Mouse (Mus musculus): Measurements from ENCODE around the gene Zfp64. TPM values are rescaled to one million over a fixed set of nuclear protein-coding genes. Genes with fewer than 3 reads are reported as not detected.
A peak's percentile ranks its signal among the peaks of the same experiment; 100 is the strongest.

Zfp64 gene
- 30.9 and 34.8 TPM in 2 replicates for polyA plus RNA-seq (2015; fragmentation: Nextera tagmentation; extraction: Ambion mirVana)

DNA sequence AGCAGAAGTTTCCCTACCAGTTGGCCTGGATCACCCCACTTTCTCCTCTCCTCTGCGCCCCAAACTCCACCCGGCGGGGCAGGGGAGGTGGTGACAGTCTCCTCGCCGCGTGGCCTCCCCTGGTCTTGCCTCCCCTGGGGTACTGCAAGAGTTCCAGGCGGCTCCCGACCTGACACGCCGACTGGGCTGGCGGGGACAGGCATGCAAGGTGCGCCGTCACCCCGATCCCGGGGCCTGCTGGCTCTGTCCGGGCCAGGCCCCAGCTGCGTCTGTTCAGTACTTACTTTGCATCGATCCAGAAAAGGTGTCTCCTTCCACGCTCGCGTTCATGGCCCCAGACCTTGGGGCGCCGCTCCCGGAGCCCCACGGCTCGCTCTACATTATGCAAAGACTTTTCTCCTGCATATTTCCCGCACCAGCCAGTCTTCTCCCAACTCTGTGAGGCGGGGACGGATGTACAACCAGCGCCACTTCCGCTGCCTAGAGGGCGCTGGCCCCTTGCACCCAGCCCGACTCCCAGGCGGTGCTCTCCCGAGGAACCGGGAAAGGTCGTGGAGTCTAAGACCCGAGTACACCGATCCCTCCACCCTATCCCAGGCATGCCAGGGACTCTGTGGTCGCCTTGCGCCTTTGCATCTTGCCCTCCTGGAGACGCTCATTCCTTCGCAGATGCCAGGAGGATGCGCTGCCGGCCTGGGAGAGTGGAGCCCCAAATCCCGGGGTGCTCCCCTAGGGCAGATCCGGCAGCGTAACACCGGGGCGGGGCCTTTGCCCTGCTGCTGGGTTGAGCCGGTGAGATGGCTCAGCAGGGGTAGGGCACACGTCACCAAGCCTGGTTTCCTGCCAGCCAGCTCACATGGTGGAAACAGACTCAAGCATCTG is at the start of gene Zfp64:
TSS of gene Zfp64 (minus strand) at position 753 of the 882 bp plus-strand sequence.
- peaks cover 12% of the 10 kb centered on the region for H3K36me3 ChIP-seq
- WGBS = under 1% methylated on average over 52 of the region's 52 CpGs

DNA sequence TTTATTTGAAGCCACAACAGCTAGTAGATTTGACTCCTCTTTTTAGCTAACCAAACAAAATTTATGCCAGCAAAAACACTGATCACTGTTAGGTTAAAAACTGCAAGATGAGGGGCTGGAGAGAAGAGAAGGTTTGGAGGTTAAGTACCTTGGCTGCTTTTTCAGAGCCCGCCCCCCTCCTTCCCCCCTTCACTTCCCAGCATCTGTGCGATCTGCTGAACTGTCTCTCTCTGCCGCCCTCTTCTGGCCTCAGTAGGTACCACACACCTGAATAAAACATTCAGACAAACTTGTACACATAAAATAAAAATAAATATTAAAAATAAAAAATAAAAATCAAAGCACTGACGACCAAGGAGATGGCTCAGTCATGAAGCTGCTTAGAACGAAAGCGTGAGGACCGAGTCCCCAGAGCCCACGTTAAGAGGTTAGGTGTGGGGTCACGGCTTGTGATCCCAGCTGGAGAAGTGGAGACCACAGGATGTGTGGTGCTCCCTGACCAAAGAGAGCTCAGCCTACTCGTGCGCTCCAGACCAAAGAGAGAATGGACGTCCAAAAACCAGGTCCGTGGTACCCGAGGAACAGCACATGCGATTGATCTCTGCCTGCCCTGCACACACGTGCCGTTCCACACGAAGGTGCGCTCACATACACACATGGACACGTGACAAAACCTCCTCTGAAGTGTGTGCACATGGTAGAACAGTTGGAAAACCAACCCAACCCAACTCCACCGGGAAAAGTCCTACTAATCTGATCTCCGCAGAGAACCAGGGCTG is 37.4 kb upstream of the Zfp64 start:
- Histone ChIP-seq H3K9me3 (no peaks in the 10 kb centered on the region), H3K36me3 (no peaks in the 10 kb centered on the region), H3K4me2 (no peak overlapping the region), H3K27ac (replicated peaks) (no peak overlapping the region), H3K4me1 (replicated peaks) (peaks cover 12% of the 10 kb centered on the region), H3K4me3 (no peak overlapping the region), H3K9ac (no peak overlapping the region), H3K27me3 (no peaks in the 10 kb centered on the region)
- ATAC-seq (ENCODE audit: low FRiP score, low read depth) = no peak
- 75% methylated on average over 22 of the region's 22 CpGs for WGBS

More for the DNA sequence above, at the start of gene Zfp64:
- Histone ChIP-seq H3K9me3 (no peaks in the 10 kb centered on the region), H3K9ac (peak within 1 kb of the TSS; percentile 84), H3K4me2 (peak within 1 kb of the TSS; percentile 86), H3K27ac (replicated peaks) (peak within 1 kb of the TSS; percentile 83), H3K27me3 (no peaks in the 10 kb centered on the region), H3K4me3 (peak within 1 kb of the TSS; percentile 82), H3K4me1 (replicated peaks) (peaks cover 20% of the 10 kb centered on the region)
- ATAC-seq (ENCODE audit: low FRiP score, low read depth) = peak; percentile 87

- H3K9me3 ChIP-seq = no peaks in the 10 kb centered on the region
- H3K36me3 ChIP-seq = no peaks in the 10 kb centered on the region
- H3K4me3 ChIP-seq = no peak overlapping the region
- H3K9ac ChIP-seq = no peak overlapping the region
- peak overlapping the region; percentile 21 for H3K4me2 ChIP-seq
- WGBS = 34% methylated on average over 4 of the region's 4 CpGs
- H3K4me1 ChIP-seq (replicated peaks) = peaks cover 12% of the 10 kb centered on the region
- H3K27ac ChIP-seq (replicated peaks) = peak overlapping the region; percentile 57
- H3K27me3 ChIP-seq = no peaks in the 10 kb centered on the region
- peak; percentile 61; the same call in 1 of the 2 replicates for ATAC-seq (ENCODE audit: low FRiP score, low read depth)
These were observed 35.6 kb upstream of the Zfp64 start for GRCm38 (mm10) chr2:168990957-168991356.

DNA sequence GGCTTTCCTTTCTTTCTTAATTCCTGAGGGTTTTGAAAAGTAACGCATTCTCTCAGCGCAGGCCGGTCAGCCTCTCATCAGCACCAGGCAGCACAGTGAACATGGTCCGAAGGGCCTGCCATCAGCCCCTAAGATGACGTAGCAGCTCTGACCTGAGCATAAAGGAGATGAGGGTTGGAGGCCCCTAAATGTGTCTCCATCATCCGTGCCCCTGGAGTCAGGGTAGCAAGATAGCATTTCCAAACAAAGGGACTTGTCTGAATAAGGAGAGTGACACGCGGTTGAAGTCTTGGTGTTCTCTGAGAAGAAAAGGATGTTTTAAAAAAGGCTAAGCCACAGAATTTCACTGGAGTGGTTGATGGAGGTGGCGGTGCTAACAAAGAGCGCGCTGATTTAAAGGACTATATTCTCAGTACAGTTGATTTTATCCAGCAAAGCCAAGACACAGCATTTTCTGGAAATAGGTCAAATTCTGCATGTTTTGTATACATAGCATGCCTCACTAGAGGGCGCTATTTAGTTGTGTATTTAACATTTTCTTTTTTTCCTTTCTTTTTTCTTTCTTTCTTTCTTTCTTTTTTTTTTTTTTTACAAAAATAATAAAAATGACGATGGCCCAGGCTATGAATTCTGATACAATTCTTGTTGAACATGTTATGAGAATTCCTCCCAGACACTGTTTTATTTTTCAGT is 34.8 kb upstream of the Zfp64 start:
- 44% methylated on average over 13 of the region's 13 CpGs for WGBS
- peaks cover 12% of the 10 kb centered on the region for H3K4me1 ChIP-seq (replicated peaks)
- H3K27ac ChIP-seq (replicated peaks) = peak overlapping the region; percentile 57
- no peaks in the 10 kb centered on the region for H3K36me3 ChIP-seq
- 0 out of 2 replicates have a peak overlapping the region, but pooled peaks have one; percentile 10 for H3K9ac ChIP-seq
- no peaks in the 10 kb centered on the region for H3K9me3 ChIP-seq
- no peaks in the 10 kb centered on the region for H3K27me3 ChIP-seq
- peak overlapping the region; percentile 21 for H3K4me2 ChIP-seq
- H3K4me3 ChIP-seq = no peak overlapping the region
- ATAC-seq (ENCODE audit: low FRiP score, low read depth) = no peak

DNA sequence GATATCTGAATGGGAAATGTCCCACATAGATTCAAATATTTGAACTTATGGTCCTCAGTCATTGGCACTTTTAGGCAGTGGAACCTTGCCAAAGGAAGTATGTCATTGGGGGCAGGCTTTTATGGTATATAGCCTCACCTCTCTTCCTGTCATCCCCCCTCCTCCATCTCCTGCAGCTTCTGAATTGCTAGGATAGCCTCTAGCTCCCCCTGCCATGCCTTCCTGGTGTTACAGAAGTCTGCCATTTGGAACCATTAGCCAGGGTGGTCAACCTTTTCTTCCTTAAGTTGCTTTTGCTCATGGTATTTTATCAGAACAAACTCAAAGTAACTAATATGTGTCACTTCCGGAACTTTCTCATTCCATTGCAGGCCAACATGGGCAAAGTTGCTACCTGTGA is 32.7 kb upstream of the Zfp64 start:
- Histone ChIP-seq H3K27ac (replicated peaks) (no peak overlapping the region), H3K4me2 (no peak overlapping the region), H3K9me3 (no peaks in the 10 kb centered on the region), H3K4me1 (replicated peaks) (peaks cover 12% of the 10 kb centered on the region), H3K36me3 (no peaks in the 10 kb centered on the region), H3K4me3 (no peak overlapping the region), H3K27me3 (no peaks in the 10 kb centered on the region), H3K9ac (no peak overlapping the region)
- ATAC-seq (ENCODE audit: low FRiP score, low read depth) = no peak
- WGBS = 90% methylated on average over 1 of the region's 1 CpGs

DNA sequence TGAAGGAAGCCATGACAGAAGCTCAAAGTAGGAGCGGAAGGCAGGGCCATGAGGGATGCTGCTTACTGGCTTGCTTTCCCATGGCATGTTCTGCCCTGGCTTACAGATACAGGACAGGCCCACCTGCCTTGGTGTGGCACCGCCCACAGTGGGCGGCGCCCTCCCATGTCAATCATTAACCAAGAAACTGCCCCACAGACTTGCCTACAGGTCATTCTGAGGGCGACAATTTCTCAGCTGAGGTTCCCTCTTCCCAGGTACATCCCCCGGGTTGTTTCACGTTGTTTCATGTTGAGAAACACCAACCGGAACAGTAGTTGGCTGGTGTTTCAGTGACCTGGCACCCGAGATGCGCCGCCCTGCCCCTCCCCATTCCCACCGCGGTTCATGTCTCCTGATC is 32.0 kb upstream of the Zfp64 start:
- Histone ChIP-seq H3K4me1 (replicated peaks) (peaks cover 12% of the 10 kb centered on the region), H3K4me3 (no peak overlapping the region), H3K9me3 (no peaks in the 10 kb centered on the region), H3K36me3 (no peaks in the 10 kb centered on the region), H3K27me3 (no peaks in the 10 kb centered on the region), H3K4me2 (no peak overlapping the region), H3K9ac (no peak overlapping the region), H3K27ac (replicated peaks) (no peak overlapping the region)
- 83% methylated on average over 13 of the region's 13 CpGs for WGBS
- ATAC-seq (ENCODE audit: low FRiP score, low read depth) = no peak

GRCm38 (mm10) chr2:168981951-168982350 is 26.6 kb upstream of the Zfp64 start:
- Histone ChIP-seq H3K4me3 (no peak overlapping the region), H3K36me3 (no peaks in the 10 kb centered on the region), H3K9ac (no peak overlapping the region), H3K4me1 (replicated peaks) (no peaks in the 10 kb centered on the region), H3K9me3 (no peaks in the 10 kb centered on the region), H3K4me2 (no peak overlapping the region), H3K27ac (replicated peaks) (no peak overlapping the region), H3K27me3 (no peaks in the 10 kb centered on the region)
- no peak for ATAC-seq (ENCODE audit: low FRiP score, low read depth)
- WGBS = 94% methylated on average over 7 of the region's 7 CpGs

- H3K4me2 ChIP-seq = peak overlapping the region; percentile 37
- ATAC-seq (ENCODE audit: low FRiP score, low read depth) = no peak
- 66% methylated on average over 12 of the region's 12 CpGs for WGBS
These were observed 26.1 kb upstream of the Zfp64 start for GRCm38 (mm10) chr2:168981448-168981847.

DNA sequence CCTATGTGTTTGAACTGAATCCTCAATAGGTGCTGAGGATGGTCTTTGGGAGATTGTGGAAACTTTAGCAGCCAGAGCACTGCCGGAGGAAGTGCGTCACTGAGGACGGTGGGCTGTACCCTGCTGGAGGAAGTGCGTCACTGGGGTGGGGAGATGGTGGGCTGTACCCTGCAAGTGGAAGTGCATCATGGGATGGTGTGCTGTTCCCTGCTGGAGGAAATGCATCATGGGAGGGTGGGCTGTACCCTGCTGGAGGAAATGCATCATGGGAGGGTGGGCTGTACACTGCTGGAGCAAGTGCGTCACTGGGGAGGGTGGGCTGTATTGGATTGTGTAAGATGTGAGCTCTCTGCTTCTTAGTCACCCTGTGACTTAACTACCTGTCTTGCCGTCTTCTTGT is 25.5 kb upstream of the Zfp64 start:
- 0 out of 2 replicates have a peak overlapping the region, but pooled peaks have one; percentile 2 for H3K4me3 ChIP-seq
- 52% methylated on average over 6 of the region's 6 CpGs for WGBS
- peak; percentile 96 for ATAC-seq (ENCODE audit: low FRiP score, low read depth)

More at GRCm38 (mm10) chr2:168981448-168981847, 26.1 kb upstream of the Zfp64 start:
- Histone ChIP-seq H3K27ac (replicated peaks) (no peak overlapping the region), H3K27me3 (no peaks in the 10 kb centered on the region), H3K9me3 (no peaks in the 10 kb centered on the region), H3K36me3 (no peaks in the 10 kb centered on the region), H3K4me1 (replicated peaks) (no peaks in the 10 kb centered on the region), H3K9ac (no peak overlapping the region), H3K4me3 (0 out of 2 replicates have a peak overlapping the region, but pooled peaks have one; percentile 2)

GRCm38 (mm10) chr2:168979742-168980141 is 24.4 kb upstream of the Zfp64 start:
- no peak overlapping the region for H3K4me3 ChIP-seq
- H3K27ac ChIP-seq (replicated peaks) = no peak overlapping the region
- no peaks in the 10 kb centered on the region for H3K9me3 ChIP-seq
- ATAC-seq (ENCODE audit: low FRiP score, low read depth) = no peak
- no peak overlapping the region for H3K9ac ChIP-seq
- H3K4me2 ChIP-seq = peak overlapping the region; percentile 35; the same call in 1 of the 2 replicates
- no peaks in the 10 kb centered on the region for H3K36me3 ChIP-seq
- no peaks in the 10 kb centered on the region for H3K4me1 ChIP-seq (replicated peaks)
- H3K27me3 ChIP-seq = no peaks in the 10 kb centered on the region
- WGBS = 42% methylated on average over 11 of the region's 11 CpGs

More for the DNA sequence above, 25.5 kb upstream of the Zfp64 start:
- Histone ChIP-seq H3K27me3 (no peaks in the 10 kb centered on the region), H3K27ac (replicated peaks) (0 out of 2 replicates have a peak overlapping the region, but pooled peaks have one; percentile 30), H3K4me2 (peak overlapping the region; percentile 37), H3K9ac (no peak overlapping the region), H3K36me3 (no peaks in the 10 kb centered on the region), H3K9me3 (no peaks in the 10 kb centered on the region), H3K4me1 (replicated peaks) (no peaks in the 10 kb centered on the region)

DNA sequence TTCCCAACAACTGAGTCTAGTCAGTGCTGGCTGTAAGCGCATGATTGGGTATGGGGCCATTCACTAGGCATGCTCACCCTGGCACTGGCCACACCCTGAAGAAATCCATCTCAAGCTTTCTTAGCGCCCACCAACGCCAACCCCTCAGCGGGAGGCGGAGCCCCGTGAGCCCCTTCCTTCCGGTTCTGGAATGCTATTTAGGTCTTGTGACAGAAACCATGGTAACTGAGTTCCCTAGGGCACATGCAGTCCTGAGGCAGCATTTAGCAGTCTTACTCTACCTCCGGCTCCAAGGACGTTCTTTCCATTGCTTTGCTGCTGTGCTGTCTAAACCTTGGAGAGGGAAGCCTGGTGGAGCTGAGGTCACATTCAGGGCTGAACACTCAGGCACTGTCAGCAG is 22.6 kb upstream of the Zfp64 start:
- 48% methylated on average over 9 of the region's 9 CpGs for WGBS
- no peak for ATAC-seq (ENCODE audit: low FRiP score, low read depth)
- Histone ChIP-seq H3K27me3 (no peaks in the 10 kb centered on the region), H3K4me1 (replicated peaks) (no peaks in the 10 kb centered on the region), H3K27ac (replicated peaks) (no peak overlapping the region), H3K9ac (no peak overlapping the region), H3K9me3 (no peaks in the 10 kb centered on the region), H3K4me2 (no peak overlapping the region), H3K4me3 (no peak overlapping the region), H3K36me3 (no peaks in the 10 kb centered on the region)

Measured in hindbrain, embryonic 15.5 days (tissue).